Mouse (Mus musculus): Measurements from ENCODE around the gene Tob2.

Tob2 gene

DNA sequence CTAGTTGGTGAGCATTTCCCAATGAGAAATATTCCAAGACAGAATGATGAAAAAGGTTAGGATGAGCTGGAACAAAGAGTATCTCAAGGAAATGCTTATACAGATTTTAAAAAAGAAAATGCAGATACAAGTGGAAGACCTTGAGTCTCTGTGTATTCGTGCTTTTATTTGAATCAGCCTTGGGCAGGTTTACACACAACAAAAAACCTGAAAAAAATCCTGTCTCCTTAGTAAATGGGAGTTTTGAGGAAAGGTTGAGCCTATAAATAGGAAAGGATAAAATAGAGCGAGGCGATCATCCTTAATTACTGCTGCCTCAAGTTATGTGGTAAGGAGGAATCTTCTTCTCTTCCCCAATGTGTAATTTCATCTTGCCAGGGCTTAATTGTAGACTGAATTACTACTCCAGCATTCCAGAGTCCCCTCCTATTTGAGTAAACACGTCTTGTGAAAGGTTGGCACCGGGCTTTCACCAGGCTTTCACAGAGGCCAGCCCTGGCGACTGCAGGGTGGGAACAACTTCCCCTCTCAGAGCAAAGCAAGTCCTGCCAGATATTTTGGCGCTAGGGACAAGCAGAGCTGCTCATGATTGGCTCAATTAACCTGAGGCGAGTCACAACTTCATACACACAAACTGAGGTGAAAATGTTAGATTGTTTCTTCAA lies 2.0 kb upstream of the Tob2 start:
- DNase-seq (ENCODE audit: inconsistent ontology term): peak; percentile 48

DNA sequence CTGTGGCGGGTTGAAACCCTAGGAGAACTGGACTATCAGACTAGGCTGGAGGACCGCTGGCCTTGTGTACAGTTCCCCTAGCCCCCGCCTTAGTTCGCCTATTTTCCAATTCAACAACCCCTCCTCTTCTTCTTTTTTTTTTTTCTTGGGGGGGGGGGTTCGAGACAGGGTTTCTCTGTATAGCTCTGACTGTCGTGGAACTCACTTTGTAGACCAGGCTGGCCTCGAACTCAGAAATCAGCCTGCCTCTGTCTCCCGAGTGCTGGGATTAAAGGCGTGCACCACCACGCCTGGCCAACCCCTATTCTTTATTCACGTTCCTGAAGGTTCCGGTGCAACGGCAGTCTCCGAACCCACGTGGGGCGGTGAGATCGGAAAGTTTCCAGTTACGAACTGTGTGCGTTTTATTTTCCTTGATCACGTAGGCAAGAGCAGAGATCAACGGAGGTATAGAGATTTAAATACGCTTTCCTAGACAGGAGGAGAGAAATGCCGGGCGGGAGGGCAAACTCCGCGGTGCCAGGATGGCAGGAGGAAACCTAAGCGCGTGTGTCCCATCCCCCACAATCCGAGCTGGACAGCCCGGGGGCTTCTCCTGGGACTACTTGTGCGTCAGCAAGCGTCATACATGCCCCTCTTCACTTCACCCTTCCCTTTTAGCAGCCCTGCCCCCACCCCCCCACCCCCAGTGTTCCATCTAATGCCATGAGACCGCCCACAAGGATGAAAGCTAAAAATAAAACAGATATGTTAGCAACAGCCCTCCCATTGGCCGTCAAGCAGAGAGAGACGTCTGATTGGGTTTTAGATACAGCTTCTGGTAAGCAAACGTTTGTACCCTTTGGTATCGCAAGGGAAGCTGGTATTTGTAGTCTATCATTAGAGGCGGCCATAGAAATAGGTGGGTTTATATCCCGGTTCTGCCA lies 997 bp upstream of the Tob2 start:
- peak; percentile 94 for DNase-seq (ENCODE audit: inconsistent ontology term)

DNA sequence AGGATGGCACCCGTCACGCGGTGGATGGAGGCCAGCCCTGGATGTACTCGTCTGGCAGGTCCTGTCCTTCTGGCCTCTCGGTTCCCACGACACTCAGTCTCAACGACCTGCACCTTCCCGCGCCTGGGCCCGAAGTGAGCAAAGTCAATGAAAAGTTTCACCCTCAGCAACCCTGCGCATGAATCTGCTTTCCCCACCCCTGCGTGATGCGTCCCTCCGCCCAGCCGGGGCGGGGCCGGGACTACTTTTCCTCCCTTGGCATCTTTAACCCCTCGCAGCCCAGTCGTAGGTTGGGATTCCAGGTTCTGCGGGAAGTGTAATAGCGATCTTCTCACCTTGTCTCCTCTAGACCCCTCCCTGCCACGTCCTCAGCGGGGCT lies 469 bp downstream of the Tob2 start:
- peak; percentile 96 for DNase-seq (ENCODE audit: inconsistent ontology term)

DNA sequence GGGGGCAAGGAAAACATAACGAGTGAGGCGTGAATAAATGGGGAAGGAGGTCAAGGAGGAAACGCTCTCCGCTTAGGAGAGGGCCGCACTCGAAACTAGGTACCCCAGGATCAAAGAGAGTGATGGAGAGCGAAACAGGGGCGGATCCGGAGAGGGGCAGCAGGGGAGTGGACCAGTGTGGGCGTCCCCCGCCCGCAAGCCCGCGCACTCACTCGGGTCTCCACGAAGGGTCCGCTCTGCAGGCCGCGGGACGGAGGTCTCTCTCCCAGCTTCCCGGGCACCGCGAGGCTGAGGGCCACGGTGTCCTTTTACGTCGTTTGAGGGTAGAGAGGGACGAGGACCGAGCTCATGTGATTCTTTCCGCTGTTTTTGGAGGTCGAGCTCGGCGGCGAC lies 876 bp downstream of the Tob2 start:
- DNase-seq (ENCODE audit: inconsistent ontology term): no peak

DNA sequence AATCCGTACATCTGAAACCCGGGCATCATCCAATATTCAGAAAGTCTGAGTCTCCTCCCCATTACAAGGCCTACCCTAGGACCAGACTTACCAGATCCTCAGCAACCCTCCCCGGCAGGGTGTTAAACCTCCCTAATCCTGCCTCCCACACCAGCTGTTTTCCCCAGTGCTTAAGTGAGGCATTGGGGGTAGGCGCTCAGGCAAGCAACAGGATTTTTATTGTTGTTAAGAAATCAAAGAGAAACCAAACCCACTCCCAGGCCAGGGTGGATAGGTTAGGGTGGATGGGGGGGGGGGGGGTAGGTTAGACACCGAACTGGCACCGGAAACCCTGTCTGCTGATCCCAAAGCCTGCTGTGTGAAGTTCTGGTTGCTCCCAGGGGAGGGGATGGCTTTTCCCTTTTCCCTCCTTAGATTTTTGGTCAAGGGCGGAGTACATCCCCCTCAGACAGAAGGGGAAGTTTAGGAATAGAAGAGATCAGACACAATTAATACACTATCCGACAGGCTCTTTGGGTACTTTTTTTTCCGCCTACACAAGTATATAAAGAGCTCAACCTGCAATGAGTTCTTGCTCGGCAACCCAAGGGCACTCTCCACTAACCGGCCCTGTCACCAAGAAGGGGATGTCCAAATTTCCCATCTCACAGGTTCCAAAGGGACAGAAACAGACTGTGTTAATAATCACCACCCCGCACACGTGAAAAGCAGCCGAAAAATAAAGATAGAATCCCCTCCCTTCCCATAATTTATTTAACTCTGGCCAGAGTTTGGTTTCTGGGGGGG lies 1.5 kb downstream of the Tob2 start:
- no peak for DNase-seq (ENCODE audit: inconsistent ontology term)

DNA sequence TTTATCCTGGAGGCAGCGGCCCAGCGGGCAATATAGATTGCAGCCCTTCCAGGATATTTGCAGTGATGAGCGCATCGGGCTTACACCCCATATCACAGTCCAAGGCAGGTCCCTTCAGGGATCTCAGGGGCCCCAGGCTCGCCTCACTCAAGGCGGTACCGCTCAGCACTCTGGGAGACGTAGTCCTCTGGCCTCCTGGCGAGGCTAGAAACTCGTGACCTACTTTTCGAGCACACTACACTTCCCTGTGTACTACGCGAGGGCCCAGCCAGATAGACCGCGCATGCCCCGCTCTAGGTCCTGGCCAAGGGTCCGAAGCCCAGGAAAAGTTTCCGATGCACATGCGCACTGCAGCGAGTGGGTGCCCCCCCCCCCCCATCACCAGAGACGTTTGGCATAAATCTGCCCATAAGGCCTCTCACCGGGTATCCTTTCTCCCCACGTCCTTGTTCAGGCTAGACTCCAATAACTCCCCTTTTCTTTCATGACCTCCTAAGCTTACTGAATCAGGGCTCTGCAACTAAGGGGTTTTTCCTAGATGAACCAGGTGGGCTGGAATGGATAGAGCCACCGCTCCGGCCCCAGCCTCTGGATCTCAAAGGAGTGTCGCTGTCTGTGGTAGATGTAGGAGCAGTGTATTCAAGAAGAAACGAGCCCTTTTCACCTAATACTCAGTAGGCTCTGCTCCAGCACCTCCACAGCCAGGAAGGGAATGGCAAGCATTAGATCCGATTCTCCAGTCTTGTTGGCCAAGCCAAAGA lies 2.4 kb downstream of the Tob2 start:
- peak; percentile 91 for DNase-seq (ENCODE audit: inconsistent ontology term)

DNA sequence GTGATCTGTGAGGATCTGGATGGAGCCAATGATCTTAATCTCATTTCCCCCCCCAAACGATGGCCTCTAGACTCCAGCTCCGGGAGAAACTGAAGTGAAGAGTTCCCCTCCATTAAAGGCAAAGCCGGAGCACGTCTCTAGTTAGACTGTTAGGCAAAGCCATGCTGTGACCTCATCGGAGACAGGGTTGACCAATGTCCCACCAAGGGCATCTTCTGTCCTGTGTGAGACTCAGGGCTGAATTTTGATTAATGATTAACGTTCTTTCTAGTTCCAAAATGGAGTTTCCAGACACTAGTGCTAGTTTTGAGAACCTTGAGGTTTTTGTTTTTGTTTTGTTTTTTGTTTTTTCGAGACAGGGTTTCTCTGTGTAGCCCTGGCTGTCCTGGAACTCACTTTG lies 5.5 kb downstream of the Tob2 start:
- no peak for DNase-seq (ENCODE audit: inconsistent ontology term)

DNA sequence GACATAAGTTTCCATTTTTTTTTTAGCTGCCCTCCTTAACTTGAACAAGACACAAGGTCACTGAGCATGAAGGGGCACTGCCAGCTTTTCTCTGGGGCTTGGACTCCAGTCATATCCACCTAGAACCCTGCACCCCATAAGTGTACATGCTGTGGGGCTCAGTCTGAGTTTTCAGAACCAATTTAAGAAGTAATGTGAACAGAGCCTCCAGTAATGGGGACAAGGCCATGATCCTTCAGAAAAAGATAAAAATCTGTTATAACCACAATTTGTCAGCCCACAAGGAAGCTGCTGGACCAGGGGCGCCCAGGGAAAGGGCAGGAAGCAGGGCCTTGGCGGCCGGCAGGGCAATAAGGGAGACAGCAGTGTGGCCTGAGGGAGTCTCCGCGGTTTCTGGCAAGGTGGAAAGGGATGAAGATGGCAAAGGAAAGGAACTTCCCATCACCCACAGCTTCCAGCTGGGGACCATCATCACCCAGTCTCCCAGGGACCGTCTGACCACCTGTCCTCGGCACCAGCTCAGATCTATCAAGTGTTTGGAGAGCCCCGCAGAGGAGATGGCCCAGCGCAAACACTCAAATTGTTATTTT lies 6.1 kb downstream of the Tob2 start:
- no peak for DNase-seq (ENCODE audit: inconsistent ontology term)

DNA sequence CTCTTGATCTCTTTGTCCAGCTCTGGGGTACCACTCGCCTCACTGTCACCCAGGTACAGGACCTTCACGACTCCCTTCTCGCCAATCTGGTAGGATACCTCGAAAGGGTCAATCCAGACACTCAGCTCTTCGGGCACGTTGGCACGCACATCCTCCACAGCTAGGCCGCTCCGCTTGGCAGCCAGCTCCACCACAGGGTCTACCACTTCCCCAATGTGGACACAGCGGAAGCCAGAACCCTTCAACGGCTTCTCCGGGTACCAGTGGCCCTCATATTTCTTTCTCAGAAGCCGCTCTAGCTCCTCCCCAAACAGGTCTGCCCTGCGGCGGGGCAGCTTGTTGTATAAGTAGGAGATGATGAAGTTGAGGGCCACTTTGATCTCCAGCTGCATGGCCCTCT lies 7.2 kb downstream of the Tob2 start:
- no peak for DNase-seq (ENCODE audit: inconsistent ontology term)

DNA sequence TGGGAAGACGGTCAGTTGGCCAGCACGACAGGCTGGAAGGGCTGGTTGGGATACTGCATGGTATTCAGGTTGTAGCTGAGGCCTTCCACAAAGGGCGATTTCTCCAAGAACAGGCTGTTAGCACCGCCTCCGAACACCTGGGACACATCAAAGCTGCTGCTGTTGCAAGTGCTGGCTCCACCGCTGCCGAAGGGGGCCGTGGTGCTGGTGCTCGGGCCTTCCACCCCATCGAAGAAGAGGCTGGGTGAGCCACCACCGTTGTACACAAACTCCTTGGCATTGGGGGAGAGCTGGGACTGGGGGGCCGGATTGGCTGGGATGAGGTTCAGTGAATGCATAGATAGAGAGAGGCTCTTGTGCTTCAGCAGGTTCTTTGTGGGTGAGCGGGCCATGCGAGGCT lies 7.9 kb downstream of the Tob2 start:
- no peak for DNase-seq (ENCODE audit: inconsistent ontology term)

DNA sequence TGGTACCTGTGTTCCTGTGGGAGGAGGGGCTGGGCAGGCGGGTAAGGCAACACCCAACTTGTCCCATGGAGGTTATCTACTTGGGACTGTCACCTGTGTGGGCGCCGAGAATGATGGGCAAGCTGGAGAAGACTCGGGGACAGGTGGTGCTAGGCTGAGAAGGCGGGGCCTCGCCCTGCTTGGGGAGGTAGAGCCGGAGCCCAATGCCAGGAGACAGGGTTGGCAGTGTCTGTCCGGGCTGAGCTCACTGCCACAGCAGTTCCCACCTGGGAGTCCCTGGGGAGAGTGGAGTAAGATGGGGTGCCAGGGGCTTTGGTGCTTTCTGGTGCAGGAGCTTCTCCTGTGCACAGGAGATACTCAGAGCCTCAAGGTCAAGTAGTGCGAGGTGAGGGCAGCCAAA lies 9.5 kb downstream of the Tob2 start:
- DNase-seq (ENCODE audit: inconsistent ontology term): no peak

DNA sequence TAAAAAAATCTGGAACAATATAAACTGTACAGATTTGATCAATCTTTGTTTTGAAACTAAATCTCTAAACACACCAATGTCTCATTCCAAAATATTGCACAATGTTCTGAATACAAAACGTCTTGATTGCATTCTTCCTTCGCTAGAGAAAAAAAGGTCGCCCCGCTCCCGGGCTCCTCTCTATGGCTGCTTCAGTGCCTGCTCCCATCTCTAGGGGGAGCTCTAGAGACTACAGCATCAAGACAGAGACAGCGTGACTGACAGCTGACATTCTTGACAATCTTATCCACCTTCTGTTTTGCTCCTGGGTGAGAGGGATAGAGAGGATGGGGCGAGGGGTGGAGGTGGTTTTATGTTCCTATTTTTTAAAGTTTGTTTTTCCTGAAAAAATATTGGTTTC lies 10.3 kb downstream of the Tob2 start:
- DNase-seq (ENCODE audit: inconsistent ontology term): peak; percentile 52

DNA sequence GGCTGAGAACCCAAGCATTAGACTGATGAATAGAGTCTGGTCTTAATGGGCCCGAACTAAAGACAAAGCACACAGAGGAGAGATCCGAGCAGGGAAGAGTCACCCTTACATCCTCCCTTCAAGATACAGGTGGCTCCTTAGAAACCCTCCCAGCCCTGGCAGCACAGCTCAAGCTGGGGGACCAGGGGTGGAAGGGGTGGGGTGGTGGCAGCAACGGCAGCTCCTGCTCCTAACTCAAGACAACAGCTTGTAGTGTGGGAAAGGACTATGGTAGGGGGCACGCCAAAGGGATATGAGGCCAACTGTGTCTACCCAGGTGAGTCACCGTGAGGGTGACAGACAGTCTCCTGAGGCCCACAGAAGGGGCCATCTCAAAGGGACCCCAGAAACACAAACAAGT lies 10.7 kb downstream of the Tob2 start:
- no peak for DNase-seq (ENCODE audit: inconsistent ontology term)

DNA sequence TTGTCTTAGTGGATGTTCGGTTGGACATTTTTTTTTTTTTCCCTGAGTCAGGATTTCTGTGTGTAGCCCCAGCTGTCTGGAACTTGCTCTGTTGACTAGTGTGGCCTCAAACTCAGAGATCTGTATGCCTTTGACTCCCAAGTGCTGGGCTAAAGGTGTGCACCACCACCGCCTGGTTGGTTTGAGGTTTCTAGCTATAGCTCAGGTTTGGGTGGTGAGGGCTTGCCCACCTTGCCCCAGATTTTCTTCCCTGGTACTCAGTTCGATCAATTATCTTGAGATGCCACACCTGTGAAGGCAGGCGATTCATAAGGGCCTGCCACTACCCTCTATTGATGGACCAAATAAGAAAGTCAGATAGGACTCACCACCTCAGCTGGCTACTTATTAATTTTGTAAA lies 11.4 kb downstream of the Tob2 start:
- DNase-seq (ENCODE audit: inconsistent ontology term): no peak

DNA sequence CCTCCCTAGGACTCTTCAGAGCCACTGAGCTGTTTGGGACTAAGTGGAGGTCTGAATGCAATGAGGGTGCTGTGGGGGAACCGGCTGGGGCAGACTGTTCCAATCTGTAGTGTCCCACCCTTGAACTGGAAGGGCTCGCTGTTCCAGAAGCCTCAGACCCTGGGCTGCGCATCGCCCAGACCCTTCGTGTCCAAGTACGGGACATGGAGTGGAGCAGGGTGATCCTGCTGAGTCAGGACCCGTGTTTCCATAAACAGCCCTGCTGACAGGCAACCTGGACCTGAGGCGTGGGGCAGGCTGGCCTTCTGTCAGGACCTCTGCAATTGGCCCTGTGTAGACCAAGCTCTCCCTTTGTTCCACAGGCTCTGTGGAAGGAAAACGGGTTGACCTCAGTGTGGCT lies 11.8 kb downstream of the Tob2 start:
- DNase-seq (ENCODE audit: inconsistent ontology term): no peak

DNA sequence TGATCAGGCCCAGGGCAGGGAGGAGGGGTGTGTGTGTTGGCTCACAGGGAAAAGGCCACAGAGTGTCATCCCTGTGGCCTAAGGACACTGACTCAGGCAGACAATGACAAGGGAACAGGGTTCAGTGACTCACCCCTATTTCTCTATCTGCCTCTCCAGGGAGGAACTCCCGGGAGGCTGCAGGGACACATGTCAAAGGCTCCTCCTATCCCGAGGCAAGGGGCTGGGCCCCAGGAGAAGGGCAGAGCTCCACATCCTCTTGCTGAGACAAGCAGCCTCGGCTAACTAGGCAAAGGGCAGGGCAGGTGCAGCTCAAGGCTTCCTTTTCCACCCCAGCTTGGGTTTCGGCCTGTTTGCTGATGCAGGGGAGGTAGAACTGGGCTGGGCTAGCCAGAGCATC lies 12.9 kb downstream of the Tob2 start:
- DNase-seq (ENCODE audit: inconsistent ontology term): peak; percentile 90

DNA sequence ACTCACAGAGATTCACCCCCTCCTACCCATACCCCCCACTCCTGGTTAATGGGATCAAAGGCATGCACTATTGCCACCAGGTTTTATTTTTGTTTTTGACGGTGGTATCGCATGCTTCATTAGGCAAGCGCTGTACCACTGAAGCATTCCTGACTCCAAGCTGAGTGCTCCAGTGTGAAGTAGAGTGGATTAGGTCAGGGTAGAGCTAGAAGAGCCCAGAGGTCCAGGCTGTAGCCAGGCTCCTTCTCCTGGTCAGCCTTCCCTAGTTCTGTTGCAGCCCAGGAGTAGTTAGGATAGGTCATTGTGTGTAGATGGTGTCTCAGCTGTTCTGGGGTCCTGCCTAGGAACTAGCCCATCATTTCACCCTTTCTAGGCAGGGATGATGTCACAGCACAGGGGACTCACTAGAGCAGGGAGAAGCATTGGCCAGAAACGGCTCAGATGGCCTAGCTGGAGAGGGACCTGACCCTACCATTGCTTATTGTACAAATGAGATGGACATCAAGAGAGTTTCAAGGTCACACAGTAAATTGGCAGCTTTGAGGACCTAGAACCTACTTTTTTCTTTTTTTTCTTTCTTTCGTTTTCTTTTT lies 13.5 kb downstream of the Tob2 start:
- DNase-seq (ENCODE audit: inconsistent ontology term): no peak

DNA sequence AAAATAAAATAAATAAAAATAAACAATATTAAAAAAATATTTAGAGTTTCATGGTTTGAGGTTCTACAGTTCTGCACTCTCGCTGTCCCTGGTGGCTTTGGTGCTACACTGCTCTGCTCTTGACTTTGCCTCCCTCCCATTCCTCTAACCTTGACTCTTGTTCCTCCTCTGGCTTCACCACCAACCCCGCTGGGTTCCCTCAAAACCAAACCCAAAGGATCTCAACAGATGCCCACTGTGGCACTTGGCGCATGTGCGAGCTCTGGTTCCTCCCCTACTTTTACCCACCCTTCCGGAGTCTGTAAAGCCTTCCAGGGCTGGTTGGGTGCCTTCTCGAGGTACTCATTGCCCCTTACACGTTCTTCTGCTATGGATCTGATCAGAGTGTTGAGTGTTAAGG lies 16.3 kb downstream of the Tob2 start:
- DNase-seq (ENCODE audit: inconsistent ontology term): no peak

DNA sequence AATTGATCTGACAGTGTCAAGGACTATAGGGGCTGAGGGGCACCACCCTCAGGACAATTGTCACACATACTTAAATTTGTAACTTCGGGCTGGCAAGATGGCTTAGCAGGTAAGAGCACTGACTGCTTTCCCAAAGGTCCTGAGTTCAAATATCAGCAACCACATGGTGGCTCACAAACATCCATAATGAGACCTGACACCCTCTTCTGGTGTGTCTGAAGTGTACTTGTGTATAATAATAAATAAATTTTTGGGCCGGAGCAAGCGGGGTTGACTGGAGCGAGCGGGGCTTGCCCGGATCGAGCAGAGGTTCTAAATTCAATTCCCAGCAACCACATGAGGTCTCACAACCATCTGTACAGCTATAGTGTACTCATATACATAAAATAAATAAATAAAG lies 18.3 kb downstream of the Tob2 start:
- DNase-seq (ENCODE audit: inconsistent ontology term): no peak

DNA sequence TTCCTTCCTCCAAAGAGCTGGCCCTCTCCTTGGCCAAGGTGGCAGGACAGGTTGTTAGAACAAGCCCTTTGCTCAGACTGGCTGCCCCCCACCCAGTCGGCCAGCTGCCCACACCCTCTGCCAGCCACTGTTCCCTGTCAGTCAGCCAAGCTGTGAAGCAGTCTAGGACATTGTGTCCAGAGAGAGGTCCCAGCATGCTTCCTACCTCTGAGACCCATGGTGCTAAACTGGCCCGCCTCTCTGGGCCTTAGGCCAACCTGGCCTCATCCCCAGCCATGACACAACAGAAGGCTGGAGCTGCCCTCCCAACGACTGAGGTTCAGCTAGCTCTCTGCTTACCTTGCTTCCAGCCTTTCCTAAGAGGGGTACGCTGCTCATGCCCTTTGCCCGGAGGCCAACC lies 19.0 kb downstream of the Tob2 start:
- peak; percentile 92 for DNase-seq (ENCODE audit: inconsistent ontology term)
